Mouse (Mus musculus) stomach, postnatal 0 days (tissue): ENCODE measurements at regions not wholly inside any gene's neighbourhood (a gene's known extent, or its start where the extent isn't known, plus 50 kb on each side); places are given as distances from the start of the nearest gene placed in this dataset.

Source experiments
- CTCF ChIP-seq: IDR thresholded peaks from 2 replicates; pipeline ENCODE4 v1.5.1; 2016; ENCODE audit warnings: antibody characterized with exemption, low read depth, mild to moderate bottlenecking, moderate library complexity
- EP300 ChIP-seq: optimal IDR thresholded peaks from 2 replicates; pipeline ENCODE3; 2016; ENCODE audit warnings: antibody characterized with exemption

- peak; percentile 43 for TF ChIP-seq CTCF
- TF ChIP-seq EP300: no peak
These were observed 207.5 kb upstream of the Tle3 start for GRCm38 (mm10) chr9:61164501-61165251.
